Mouse (Mus musculus): ENCODE measurements around the gene Clmp. TPM values are rescaled to one million over a fixed set of nuclear protein-coding genes. Genes with fewer than 3 reads are reported as not detected.

The Clmp gene
- total RNA-seq, 1 experiment: 1.7 TPM

GRCm38 (mm10) chr9:40814060-40814459 is 128.3 kb downstream of the Clmp start:
- no peak for DNase-seq (ENCODE audit: low read depth, low spot score)
- no peak overlapping the region for H3K9ac ChIP-seq (ENCODE audit: insufficient read depth, low read depth, low read length, poor library complexity, severe bottlenecking)
- TF ChIP-seq ZC3H11A (IDR thresholded peaks at IDR 0.05; ENCODE audit: borderline replicate concordance, low read depth, low read length): no peak
- TF ChIP-seq CHD2 (IDR thresholded peaks at IDR 0.05; ENCODE audit: low read depth, low read length): no peak
- TF ChIP-seq ZNF384 (IDR thresholded peaks at IDR 0.05; ENCODE audit: low read depth, low read length): no peak
- no peak for TF ChIP-seq HCFC1 (IDR thresholded peaks at IDR 0.05; ENCODE audit: borderline replicate concordance, insufficient read depth, low read length)
- TF ChIP-seq MAFK (IDR thresholded peaks at IDR 0.05; ENCODE audit: insufficient read depth, low read depth, low read length): no peak
- no peaks in the 10 kb centered on the region for H3K36me3 ChIP-seq (ENCODE audit: control insufficient read depth, insufficient read depth, low read length, poor library complexity, severe bottlenecking)
- no peaks in the 10 kb centered on the region for H3K4me1 ChIP-seq (ENCODE audit: control insufficient read depth in 2 of 2, insufficient read depth in 2 of 2, low read length in 2 of 2, poor library complexity in 1 of 2)
- no peak overlapping the region for H3K27ac ChIP-seq (ENCODE audit: insufficient read depth, low read depth, low read length, poor library complexity, severe bottlenecking)
- in situ Hi-C loops (cut with MboI; ENCODE audit: low sequenced_read_pairs in 2 of 2, unreplicated experiment in 2 of 2): no loop called here
- no peaks in the 10 kb centered on the region for H3K9me3 ChIP-seq (ENCODE audit: control insufficient read depth, insufficient read depth, low read depth, low read length)
- H3K4me3 ChIP-seq (ENCODE audit: insufficient read depth in 1 of 2, low read depth in 1 of 2, low read length in 2 of 2, poor library complexity in 1 of 2, severe bottlenecking in 1 of 2): no peak overlapping the region

GRCm38 (mm10) chr9:40817325-40818028 is 131.7 kb downstream of the Clmp start:
- DNase-seq (ENCODE audit: low read depth, low spot score): no peak
- no peak overlapping the region for H3K9ac ChIP-seq (ENCODE audit: insufficient read depth, low read depth, low read length, poor library complexity, severe bottlenecking)
- H3K9me3 ChIP-seq (ENCODE audit: control insufficient read depth, insufficient read depth, low read depth, low read length): no peaks in the 10 kb centered on the region
- TF ChIP-seq ZNF384 (IDR thresholded peaks at IDR 0.05; ENCODE audit: low read depth, low read length): no peak
- TF ChIP-seq ZC3H11A (IDR thresholded peaks at IDR 0.05; ENCODE audit: borderline replicate concordance, low read depth, low read length): no peak
- TF ChIP-seq HCFC1 (IDR thresholded peaks at IDR 0.05; ENCODE audit: borderline replicate concordance, insufficient read depth, low read length): no peak
- TF ChIP-seq CHD2 (IDR thresholded peaks at IDR 0.05; ENCODE audit: low read depth, low read length): no peak
- TF ChIP-seq MAFK (IDR thresholded peaks at IDR 0.05; ENCODE audit: insufficient read depth, low read depth, low read length): no peak
- no peaks in the 10 kb centered on the region for H3K36me3 ChIP-seq (ENCODE audit: control insufficient read depth, insufficient read depth, low read length, poor library complexity, severe bottlenecking)
- no peak overlapping the region for H3K4me3 ChIP-seq (ENCODE audit: insufficient read depth in 1 of 2, low read depth in 1 of 2, low read length in 2 of 2, poor library complexity in 1 of 2, severe bottlenecking in 1 of 2)
- H3K27ac ChIP-seq (ENCODE audit: insufficient read depth, low read depth, low read length, poor library complexity, severe bottlenecking): no peak overlapping the region
- in situ Hi-C loops (cut with MboI; ENCODE audit: low sequenced_read_pairs in 2 of 2, unreplicated experiment in 2 of 2): no loop called here
- no peaks in the 10 kb centered on the region for H3K4me1 ChIP-seq (ENCODE audit: control insufficient read depth in 2 of 2, insufficient read depth in 2 of 2, low read length in 2 of 2, poor library complexity in 1 of 2)

- no peaks in the 10 kb centered on the region for H3K36me3 ChIP-seq (ENCODE audit: control insufficient read depth, insufficient read depth, low read length, poor library complexity, severe bottlenecking)
- TF ChIP-seq MAFK (IDR thresholded peaks at IDR 0.05; ENCODE audit: insufficient read depth, low read depth, low read length) (no peak), HCFC1 (IDR thresholded peaks at IDR 0.05; ENCODE audit: borderline replicate concordance, insufficient read depth, low read length) (no peak), ZNF384 (IDR thresholded peaks at IDR 0.05; ENCODE audit: low read depth, low read length) (no peak), ZC3H11A (IDR thresholded peaks at IDR 0.05; ENCODE audit: borderline replicate concordance, low read depth, low read length) (no peak)
- in situ Hi-C loops (cut with MboI; ENCODE audit: low sequenced_read_pairs in 2 of 2, unreplicated experiment in 2 of 2): loop anchor here in 1 of 2 experiments (25.0 kb wide), 1 partner anchor 162 kb away; no protein-coding TSS in a partner anchor
- no peak for DNase-seq (ENCODE audit: low read depth, low spot score)
- H3K9ac ChIP-seq (ENCODE audit: insufficient read depth, low read depth, low read length, poor library complexity, severe bottlenecking): no peak overlapping the region
- no peaks in the 10 kb centered on the region for H3K9me3 ChIP-seq (ENCODE audit: control insufficient read depth, insufficient read depth, low read depth, low read length)
- H3K27ac ChIP-seq (ENCODE audit: insufficient read depth, low read depth, low read length, poor library complexity, severe bottlenecking): no peak overlapping the region
- no peaks in the 10 kb centered on the region for H3K4me1 ChIP-seq (ENCODE audit: control insufficient read depth in 2 of 2, insufficient read depth in 2 of 2, low read length in 2 of 2, poor library complexity in 1 of 2)
- H3K4me3 ChIP-seq (ENCODE audit: insufficient read depth in 1 of 2, low read depth in 1 of 2, low read length in 2 of 2, poor library complexity in 1 of 2, severe bottlenecking in 1 of 2): no peak overlapping the region
These were observed 139.8 kb downstream of the Clmp start for GRCm38 (mm10) chr9:40825601-40826000.

GRCm38 (mm10) chr9:40827366-40827765 is 141.6 kb downstream of the Clmp start:
- H3K27ac ChIP-seq (ENCODE audit: insufficient read depth, low read depth, low read length, poor library complexity, severe bottlenecking): no peak overlapping the region
- no peaks in the 10 kb centered on the region for H3K9me3 ChIP-seq (ENCODE audit: control insufficient read depth, insufficient read depth, low read depth, low read length)
- in situ Hi-C loops (cut with MboI; ENCODE audit: low sequenced_read_pairs in 2 of 2, unreplicated experiment in 2 of 2): loop anchor here in 1 of 2 experiments (25.0 kb wide), 1 partner anchor 160 kb away; no protein-coding TSS in a partner anchor
- DNase-seq (ENCODE audit: low read depth, low spot score): no peak
- no peak overlapping the region for H3K4me3 ChIP-seq (ENCODE audit: insufficient read depth in 1 of 2, low read depth in 1 of 2, low read length in 2 of 2, poor library complexity in 1 of 2, severe bottlenecking in 1 of 2)
- H3K4me1 ChIP-seq (ENCODE audit: control insufficient read depth in 2 of 2, insufficient read depth in 2 of 2, low read length in 2 of 2, poor library complexity in 1 of 2): no peaks in the 10 kb centered on the region
- H3K9ac ChIP-seq (ENCODE audit: insufficient read depth, low read depth, low read length, poor library complexity, severe bottlenecking): no peak overlapping the region
- H3K36me3 ChIP-seq (ENCODE audit: control insufficient read depth, insufficient read depth, low read length, poor library complexity, severe bottlenecking): no peaks in the 10 kb centered on the region
- TF ChIP-seq ZNF384 (IDR thresholded peaks at IDR 0.05; ENCODE audit: low read depth, low read length): no peak
- TF ChIP-seq CHD2 (IDR thresholded peaks at IDR 0.05; ENCODE audit: low read depth, low read length): no peak
- TF ChIP-seq HCFC1 (IDR thresholded peaks at IDR 0.05; ENCODE audit: borderline replicate concordance, insufficient read depth, low read length): no peak
- no peak for TF ChIP-seq MAFK (IDR thresholded peaks at IDR 0.05; ENCODE audit: insufficient read depth, low read depth, low read length)
- no peak for TF ChIP-seq ZC3H11A (IDR thresholded peaks at IDR 0.05; ENCODE audit: borderline replicate concordance, low read depth, low read length)
